ENCODE assay signal across 15 mouse cellular contexts in genomic region chr9:107403116-107403515, GRCm38 (mm10). TPM values are rescaled to one million over a fixed set of nuclear protein-coding genes. Genes with fewer than 3 reads are reported as not detected.
A peak's percentile ranks its signal among the peaks of the same experiment; 100 is the strongest.
DNase-seq lines count a peak whose midpoint lies in the region; ATAC-seq and TF ChIP-seq lines count a peak whose summit lies in the region.
"Had no signal": no experiment of that assay in that cellular context is flagged by ENCODE, and none has a peak within 500 bp of the region (broad histone marks: within the 10 kb centered on the region; RNA-seq: fewer than 3 reads in every experiment).

No protein-coding gene starts in this region.

- H3K4me3 ChIP-seq in heart, embryonic 13.5 days: peak overlapping the region; percentile 74; the same call in 1 of the 2 replicates
- H3K4me3 ChIP-seq in forebrain, embryonic 16.5 days (replicated peaks; ENCODE audit: low read length): no peak overlapping the region
- H3K4me3 ChIP-seq in midbrain, embryonic 15.5 days: peak overlapping the region; percentile 86
- H3K4me3 ChIP-seq in thymus, adult 2 months (ENCODE audit: control insufficient read depth, insufficient read depth, low read length): no peak overlapping the region
- H3K4me3 ChIP-seq: kidney, embryonic 15.5 days; megakaryocyte, embryonic 14.5 days had no signal

- peaks cover 13% of the 10 kb centered on the region for H3K4me1 ChIP-seq in heart, embryonic 13.5 days
- peaks cover 23% of the 10 kb centered on the region for H3K4me1 ChIP-seq in forebrain, embryonic 16.5 days (replicated peaks; ENCODE audit: control insufficient read depth, insufficient read depth, low read length)
- peaks cover 50% of the 10 kb centered on the region for H3K4me1 ChIP-seq in midbrain, embryonic 15.5 days
- no peaks in the 10 kb centered on the region; the same call in 1 of the 2 replicates for H3K4me1 ChIP-seq in thymus, adult 2 months (replicated peaks; ENCODE audit: control insufficient read depth, insufficient read depth, low read length)

- no peak for DNase-seq in heart, postnatal 25 days (ENCODE audit: low spot score)
- DNase-seq in brain, adult 2 months (ENCODE audit: low read depth, low spot score): peak; percentile 53
- no peak for DNase-seq in thymus, adult 2 months
- no peak for DNase-seq in cerebellum, adult 9-10 months
- DNase-seq: cerebellum, adult 11 months; embryo, embryonic 11 days; heart, adult 11 months had no signal

- H3K27ac ChIP-seq in heart, embryonic 13.5 days (replicated peaks): no peak overlapping the region
- no peak overlapping the region for H3K27ac ChIP-seq in forebrain, embryonic 16.5 days (ENCODE audit: low read length)
- peak overlapping the region; percentile 55 for H3K27ac ChIP-seq in midbrain, embryonic 15.5 days
- H3K27ac ChIP-seq in thymus, adult 2 months (ENCODE audit: control insufficient read depth, insufficient read depth, low read length): no peak overlapping the region
- H3K27ac ChIP-seq: kidney, embryonic 15.5 days had no signal

- no peak for TF ChIP-seq POLR2A in thymus, adult 2 months (IDR thresholded peaks at IDR 0.05; ENCODE audit: control insufficient read depth, extremely low read depth, insufficient read depth, low read length, poor library complexity)

- H3K27me3 ChIP-seq in heart, embryonic 13.5 days (replicated peaks): peaks cover 63% of the 10 kb centered on the region
- peaks cover 15% of the 10 kb centered on the region; the same call in 1 of the 2 replicates for H3K27me3 ChIP-seq in forebrain, embryonic 16.5 days (replicated peaks; ENCODE audit: control insufficient read depth, insufficient read depth, low read length)
- peaks cover 3% of the 10 kb centered on the region; the same call in 1 of the 2 replicates for H3K27me3 ChIP-seq in midbrain, embryonic 15.5 days (replicated peaks)
- peaks cover 3% of the 10 kb centered on the region; the same call in 1 of the 2 replicates for H3K27me3 ChIP-seq in thymus, adult 2 months (ENCODE audit: control insufficient read depth, insufficient read depth, low read length)

- no peaks in the 10 kb centered on the region for H3K9me3 ChIP-seq in heart, embryonic 13.5 days
- H3K9me3 ChIP-seq in forebrain, embryonic 16.5 days (ENCODE audit: control insufficient read depth, low read length): no peaks in the 10 kb centered on the region
- no peaks in the 10 kb centered on the region for H3K9me3 ChIP-seq in midbrain, embryonic 15.5 days
- H3K9me3 ChIP-seq: kidney, embryonic 15.5 days; megakaryocyte, embryonic 14.5 days had no signal

- ATAC-seq in heart, embryonic 13.5 days (ENCODE audit: extremely low read depth, insufficient number of reproducible peaks, low FRiP score, low TSS enrichment): no peak
- ATAC-seq in forebrain, embryonic 16.5 days: no peak
- no peak for ATAC-seq in midbrain, embryonic 15.5 days (replicated peaks)
- ATAC-seq in monocyte, adult 5-6 weeks (replicated peaks; ENCODE audit: insufficient number of reproducible peaks, low FRiP score, low TSS enrichment, poor library complexity, severe bottlenecking): no peak
- ATAC-seq: activated CD4-positive, CD25-positive, alpha-beta regulatory T cell, adult 4 months had no signal

- no peak for TF ChIP-seq CTCF in thymus, adult 2 months (IDR thresholded peaks at IDR 0.05; ENCODE audit: borderline replicate concordance, control insufficient read depth, extremely low read depth, insufficient read depth, low read length, poor library complexity)

- H3K9ac ChIP-seq in heart, embryonic 13.5 days: 0 out of 2 replicates have a peak overlapping the region, but pooled peaks have one; percentile 28
- H3K9ac ChIP-seq in forebrain, embryonic 16.5 days (replicated peaks; ENCODE audit: low read depth, low read length): no peak overlapping the region
- H3K9ac ChIP-seq in midbrain, embryonic 15.5 days: no peak overlapping the region
- H3K9ac ChIP-seq: kidney, embryonic 15.5 days had no signal

- intact Hi-C loops in heart, postnatal 25 days (cut with DNase I): no loop called here

- H3K36me3 ChIP-seq in heart, embryonic 13.5 days: no peaks in the 10 kb centered on the region
- H3K36me3 ChIP-seq in forebrain, embryonic 16.5 days (ENCODE audit: control insufficient read depth, insufficient read depth): no peaks in the 10 kb centered on the region
- no peaks in the 10 kb centered on the region for H3K36me3 ChIP-seq in midbrain, embryonic 15.5 days (replicated peaks)
- H3K36me3 ChIP-seq in thymus, adult 2 months (ENCODE audit: control insufficient read depth, insufficient read depth, low read length): no peaks in the 10 kb centered on the region
- H3K36me3 ChIP-seq: kidney, embryonic 15.5 days had no signal

- H3K4me2 ChIP-seq in heart, embryonic 13.5 days: peak overlapping the region; percentile 90
- peak overlapping the region; percentile 42 for H3K4me2 ChIP-seq in forebrain, embryonic 16.5 days (ENCODE audit: low read length)
- peak overlapping the region; percentile 88 for H3K4me2 ChIP-seq in midbrain, embryonic 15.5 days
- H3K4me2 ChIP-seq: kidney, embryonic 15.5 days; liver, embryonic 11.5 days had no signal

- WGBS in heart, embryonic 13.5 days: 52% methylated on average over 7 of the region's 7 CpGs
- 75% methylated on average over 7 of the region's 7 CpGs for WGBS in forebrain, embryonic 16.5 days
- WGBS in midbrain, embryonic 15.5 days: 65% methylated on average over 7 of the region's 7 CpGs
- 70% methylated on average over 7 of the region's 7 CpGs for WGBS in thymus, adult 2 months

RNA-seq across cellular contexts. Expression of gene Cacna2d2, which starts 3.7 kb away (rescaled TPM):
- polyA plus RNA-seq in heart, embryonic 13.5 days (2015; fragmentation: Nextera tagmentation; extraction: Ambion mirVana): 3.8 and 4.1 TPM in 2 replicates
- total RNA-seq in heart, postnatal 25 days (2021): 10 to 100 TPM; 12.3 to 13.4 TPM
- 3.6 and 5.8 TPM in 2 replicates for polyA plus RNA-seq in forebrain, embryonic 16.5 days (2015; fragmentation: Nextera tagmentation; extraction: Ambion mirVana)
- polyA plus RNA-seq in midbrain, embryonic 15.5 days (2015; fragmentation: Nextera tagmentation; extraction: Ambion mirVana): 10.2 and 10.3 TPM in 2 replicates
- total RNA-seq in monocyte, adult 5-6 weeks (2017): not detected in 3 replicates
- polyA plus RNA-seq in thymus, adult 2 months (2012; rRNA removed): 7.7 and 8.9 TPM in 2 replicates

Comparison
In these comparisons a context has a peak if more than half of its experiments do, and no peak if none do; other contexts are left out.
1. H3K4me3 ChIP-seq: peak in heart, embryonic 13.5 days (single experiment) and midbrain, embryonic 15.5 days (single experiment); none in forebrain, embryonic 16.5 days (single experiment) and thymus, adult 2 months (single experiment).
2. Peak in every context shown above with its lines, with median percentiles within 50 percentile points of each other: H3K4me2 ChIP-seq.